Mouse (Mus musculus) ES-Bruce4 (cell line): ENCODE measurements around the gene Meltf. TPM values are rescaled to one million over a fixed set of nuclear protein-coding genes. Genes with fewer than 3 reads are reported as not detected.
A peak's percentile ranks its signal among the peaks of the same experiment; 100 is the strongest.

Experiments used
- H3K27ac ChIP-seq: 2 replicates; pipeline ENCODE4 v1.5.1; 2012; ENCODE audit warnings: low read length, inconsistent platforms; ENCODE audit not compliant: insufficient read depth
- H3K27me3 ChIP-seq: 2 replicates; pipeline ENCODE4 v1.6.1; 2012; ENCODE audit warnings: mild to moderate bottlenecking, low read length, inconsistent platforms; ENCODE audit not compliant: control insufficient read depth, poor library complexity, insufficient read depth, severe bottlenecking
- H3K36me3 ChIP-seq: 2 replicates; pipeline ENCODE4 v1.6.1; 2012; ENCODE audit warnings: inconsistent platforms, mild to moderate bottlenecking, low read length, moderate library complexity; ENCODE audit not compliant: control insufficient read depth, poor library complexity, insufficient read depth, severe bottlenecking
- H3K4me1 ChIP-seq: one replicate; pipeline ENCODE4 v1.8.1; 2011; ENCODE audit warnings: low read length; ENCODE audit not compliant: control insufficient read depth, insufficient read depth
- H3K4me3 ChIP-seq: 2 replicates; pipeline ENCODE4 v1.5.1; 2011; ENCODE audit warnings: low read depth, mild to moderate bottlenecking, low read length
- H3K9ac ChIP-seq: 2 replicates; pipeline ENCODE4 v1.6.1; 2012; ENCODE audit warnings: low read depth, mild to moderate bottlenecking, inconsistent platforms; ENCODE audit not compliant: poor library complexity, severe bottlenecking
- H3K9me3 ChIP-seq: replicated peaks from 2 replicates; pipeline ENCODE4 v1.6.1; 2012; ENCODE audit warnings: mild to moderate bottlenecking, low read length, inconsistent platforms; ENCODE audit not compliant: control insufficient read depth, poor library complexity, insufficient read depth, severe bottlenecking
- CTCF ChIP-seq: IDR thresholded peaks from one replicate; pipeline ENCODE4 v1.8.1; 2011; ENCODE audit warnings: low read depth, low read length
- EP300 ChIP-seq: IDR thresholded peaks from 2 replicates; pipeline ENCODE4 v1.6.1; 2011; ENCODE audit warnings: low read depth, low read length; ENCODE audit not compliant: insufficient read depth
- POLR2A ChIP-seq: IDR thresholded peaks from one replicate; pipeline ENCODE4 v1.8.1; 2011; ENCODE audit warnings: low read length; ENCODE audit not compliant: insufficient read depth
- polyA plus RNA-seq: library from polyadenylated mRNA; stranded (reverse); fragments of >200 nt; gene quantifications from 2 replicates; pipeline ENCODE4 v1.2.4, GENCODE M21; 2011; ENCODE audit warnings: low read depth; ENCODE audit not compliant: missing spikeins, insufficient read depth, insufficient read length

Gene Meltf
- polyA plus RNA-seq, 1 experiment, result not detected

- H3K4me1 ChIP-seq, result peaks cover 2% of the 10 kb centered on the region
- no peaks in the 10 kb centered on the region for H3K9me3 ChIP-seq
- no peak overlapping the region for H3K27ac ChIP-seq
- no peaks in the 10 kb centered on the region for H3K36me3 ChIP-seq
- H3K27me3 ChIP-seq, result no peaks in the 10 kb centered on the region
- H3K9ac ChIP-seq, result no peak overlapping the region
- TF ChIP-seq EP300, result no peak
- no peak for TF ChIP-seq CTCF
- TF ChIP-seq POLR2A, result no peak
- no peak overlapping the region for H3K4me3 ChIP-seq
Observed at GRCm38 (mm10) chr16:31882381-31882908, 3.8 kb downstream of the Meltf start.

- H3K9ac ChIP-seq, result no peak overlapping the region
Observed at GRCm38 (mm10) chr16:31883302-31883701, 4.7 kb downstream of the Meltf start.

DNA sequence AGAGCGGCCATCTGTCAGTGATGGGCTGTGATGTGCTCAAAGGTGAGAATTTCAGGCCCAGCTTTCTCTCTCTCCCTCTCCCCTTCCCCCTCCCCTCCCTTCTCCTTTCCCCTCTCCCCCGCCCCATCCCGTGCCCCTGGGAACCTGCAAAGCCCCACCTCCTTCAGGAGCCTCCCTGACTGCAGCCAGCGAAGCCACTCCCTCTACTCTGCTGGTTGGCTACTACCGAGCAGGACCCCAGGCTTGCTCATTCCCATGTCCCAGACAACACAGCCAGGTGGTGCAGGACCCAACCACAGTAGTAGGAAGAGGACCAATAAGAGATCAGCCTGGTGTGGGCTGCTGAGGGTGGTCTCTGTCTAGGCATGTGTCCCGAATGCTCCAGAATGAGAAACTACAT is 5.3 kb downstream of the Meltf start:
- Histone ChIP-seq H3K9me3 (no peaks in the 10 kb centered on the region), H3K4me1 (peaks cover 2% of the 10 kb centered on the region), H3K36me3 (no peaks in the 10 kb centered on the region), H3K9ac (no peak overlapping the region), H3K27me3 (no peaks in the 10 kb centered on the region), H3K27ac (no peak overlapping the region), H3K4me3 (peak overlapping the region; percentile 0)
- TF ChIP-seq CTCF, result no peak
- TF ChIP-seq EP300, result no peak
- no peak for TF ChIP-seq POLR2A

More at GRCm38 (mm10) chr16:31883302-31883701, 4.7 kb downstream of the Meltf start:
- TF ChIP-seq POLR2A, result no peak
- TF ChIP-seq CTCF, result no peak
- no peak for TF ChIP-seq EP300
- Histone ChIP-seq H3K9me3 (no peaks in the 10 kb centered on the region), H3K4me1 (peaks cover 2% of the 10 kb centered on the region), H3K4me3 (peak overlapping the region; percentile 0), H3K27ac (no peak overlapping the region), H3K27me3 (no peaks in the 10 kb centered on the region), H3K36me3 (no peaks in the 10 kb centered on the region)

DNA sequence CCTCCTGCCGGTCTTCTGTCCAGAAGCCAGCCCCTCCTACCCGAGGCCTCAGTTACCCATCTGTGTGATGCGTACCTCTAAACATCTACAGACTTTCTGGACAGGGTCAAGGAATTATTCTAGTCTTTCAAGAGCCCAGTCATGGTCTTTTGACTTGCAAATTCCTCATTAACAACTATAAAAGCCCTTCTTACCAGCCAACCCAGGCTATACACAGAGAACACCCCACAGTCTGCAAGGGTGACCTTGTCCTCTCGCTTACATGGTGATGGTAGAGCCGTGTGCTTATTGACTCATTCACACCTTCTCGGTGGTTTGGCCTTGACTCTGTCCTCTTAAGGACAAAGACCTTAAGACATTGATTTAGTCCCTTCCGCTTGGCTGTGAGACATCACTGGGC is 12.3 kb downstream of the Meltf start:
- Histone ChIP-seq H3K4me3 (no peak overlapping the region), H3K27me3 (no peaks in the 10 kb centered on the region), H3K9me3 (no peaks in the 10 kb centered on the region), H3K9ac (no peak overlapping the region), H3K4me1 (peaks cover 19% of the 10 kb centered on the region), H3K36me3 (no peaks in the 10 kb centered on the region), H3K27ac (no peak overlapping the region)
- TF ChIP-seq EP300 (peak; percentile 93), POLR2A (no peak)

GRCm38 (mm10) chr16:31893396-31894141 is 15.0 kb downstream of the Meltf start:
- no peaks in the 10 kb centered on the region for H3K27me3 ChIP-seq
- H3K36me3 ChIP-seq, result no peaks in the 10 kb centered on the region
- peaks cover 19% of the 10 kb centered on the region for H3K4me1 ChIP-seq
- H3K9me3 ChIP-seq, result no peaks in the 10 kb centered on the region
- no peak overlapping the region for H3K4me3 ChIP-seq
- TF ChIP-seq POLR2A (no peak), EP300 (no peak), CTCF (no peak)
- H3K27ac ChIP-seq, result no peak overlapping the region
- no peak overlapping the region for H3K9ac ChIP-seq
